Mouse (Mus musculus) thymus, postnatal 14 days (tissue): ENCODE results near the gene Myg1.

ENCODE experiments used
- DNase-seq: peaks from one replicate; pipeline ENCODE4 v3.0.0; 2021

Myg1 gene

GRCm38 (mm10) chr15:102346444-102346843 is 14.9 kb downstream of the Myg1 start:
- no peak for DNase-seq

GRCm38 (mm10) chr15:102350138-102350941 is 18.8 kb downstream of the Myg1 start, which contains the start of gene Aaas:
Aaas (minus strand) TSS chr15:102350771.
- DNase-seq: peak; percentile 95

DNA sequence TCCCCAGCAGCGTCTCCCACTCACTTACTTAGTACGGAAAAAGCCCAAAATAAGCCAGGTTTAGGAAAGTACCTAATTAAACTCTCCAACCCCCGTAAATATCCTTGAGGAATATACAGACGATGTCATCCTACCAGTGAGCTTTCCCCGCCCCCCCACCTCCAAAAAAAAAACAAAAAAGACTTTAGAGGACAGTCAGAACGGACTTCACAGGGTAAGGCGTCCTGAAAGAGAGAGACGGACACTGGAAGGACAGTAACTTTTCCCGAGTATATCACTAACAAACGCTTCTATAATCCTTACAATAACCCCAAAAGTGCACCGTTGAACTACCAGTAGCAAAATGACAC is 19.4 kb downstream of the Myg1 start:
- DNase-seq: no peak

GRCm38 (mm10) chr15:102352177-102352576 is 20.7 kb downstream of the Myg1 start:
- no peak for DNase-seq

GRCm38 (mm10) chr15:102353986-102354385 is 22.5 kb downstream of the Myg1 start:
- no peak for DNase-seq

DNA sequence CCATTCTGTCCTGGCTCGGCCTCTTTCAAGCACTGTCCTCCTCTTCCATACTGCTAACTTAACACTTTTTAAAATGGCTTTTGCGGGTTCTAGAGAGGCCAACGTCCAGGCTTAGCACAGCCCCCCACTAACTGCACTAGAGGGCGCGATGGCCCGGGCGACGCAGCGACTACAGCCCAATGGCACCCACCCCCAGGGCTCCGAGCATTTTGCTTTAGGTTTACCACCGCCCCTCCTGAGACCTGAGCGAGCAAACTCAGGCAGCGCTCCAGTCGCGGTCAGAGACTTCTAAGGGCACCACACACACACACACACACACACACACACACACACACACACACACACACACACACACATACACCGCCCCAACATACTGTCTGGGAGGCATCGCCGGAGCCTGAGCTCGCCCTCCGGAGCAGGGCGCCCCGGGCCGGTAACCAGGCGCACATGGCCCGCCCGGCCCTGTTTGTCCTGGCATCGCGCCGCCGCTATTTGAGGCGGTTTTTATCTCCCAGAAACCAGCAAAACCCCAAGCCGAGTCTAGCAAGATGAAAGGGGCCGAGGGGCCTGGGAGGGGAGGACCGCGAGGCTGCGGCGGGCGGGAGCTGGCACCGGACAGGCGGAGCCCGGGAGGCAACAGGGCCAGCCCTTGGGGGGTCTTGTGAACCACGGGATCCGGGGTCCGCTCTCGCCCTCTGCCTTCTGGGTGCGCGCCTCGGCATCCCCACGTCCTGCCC is 23.8 kb downstream of the Myg1 start:
- DNase-seq: peak; percentile 28

DNA sequence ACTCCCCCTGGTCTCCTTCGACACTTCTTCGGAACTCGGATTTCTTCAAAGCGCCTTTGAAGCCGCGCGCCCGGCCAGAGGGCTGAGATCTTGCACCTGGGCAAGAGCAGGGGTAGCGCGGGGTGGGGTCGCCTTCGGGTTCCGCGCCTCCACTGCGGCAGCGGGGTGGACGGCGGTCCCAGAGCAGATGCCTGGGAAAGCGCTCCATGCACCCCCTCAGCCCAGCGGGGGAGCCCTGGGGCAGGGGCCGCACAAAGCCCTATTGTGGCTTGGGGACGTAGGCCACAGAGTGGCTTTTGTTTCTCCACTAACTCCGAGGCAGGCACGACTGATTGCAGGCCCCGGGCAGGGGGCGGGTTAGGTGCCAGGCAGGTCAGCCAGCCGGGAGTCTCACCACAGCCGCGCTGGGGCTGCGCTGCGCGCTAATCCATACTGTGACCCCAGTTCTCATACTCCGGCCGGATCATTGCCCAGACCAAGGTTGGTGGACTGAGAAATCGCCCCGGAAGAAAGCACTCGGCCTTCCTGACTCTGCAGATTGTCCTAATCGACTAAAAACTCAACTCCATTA is 24.4 kb downstream of the Myg1 start:
- no peak for DNase-seq

GRCm38 (mm10) chr15:102356501-102357325 is 25.2 kb downstream of the Myg1 start:
- DNase-seq: no peak

DNA sequence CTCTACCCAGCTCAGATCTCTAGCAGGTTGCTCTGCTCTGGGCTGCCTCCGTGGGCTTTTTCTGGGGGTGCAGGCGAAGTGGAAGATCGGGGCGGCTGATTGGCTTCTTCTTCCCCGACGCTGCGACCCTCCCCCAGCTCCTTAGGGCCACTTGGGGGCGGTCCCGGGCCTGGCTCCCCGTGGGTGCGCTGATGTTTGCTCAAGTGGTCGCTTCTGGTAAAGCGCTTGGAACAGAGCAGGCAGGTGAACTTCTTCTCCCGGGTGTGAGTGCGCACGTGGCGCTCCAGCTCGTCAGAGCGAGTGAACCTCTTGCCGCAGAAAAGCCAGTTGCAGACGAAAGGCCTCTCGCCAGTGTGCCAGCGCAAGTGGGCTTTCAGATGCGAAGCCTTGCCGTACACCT is 26.6 kb downstream of the Myg1 start:
- peak; percentile 30 for DNase-seq

- no peak for DNase-seq
Measured at GRCm38 (mm10) chr15:102358834-102359233, 27.3 kb downstream of the Myg1 start.

DNA sequence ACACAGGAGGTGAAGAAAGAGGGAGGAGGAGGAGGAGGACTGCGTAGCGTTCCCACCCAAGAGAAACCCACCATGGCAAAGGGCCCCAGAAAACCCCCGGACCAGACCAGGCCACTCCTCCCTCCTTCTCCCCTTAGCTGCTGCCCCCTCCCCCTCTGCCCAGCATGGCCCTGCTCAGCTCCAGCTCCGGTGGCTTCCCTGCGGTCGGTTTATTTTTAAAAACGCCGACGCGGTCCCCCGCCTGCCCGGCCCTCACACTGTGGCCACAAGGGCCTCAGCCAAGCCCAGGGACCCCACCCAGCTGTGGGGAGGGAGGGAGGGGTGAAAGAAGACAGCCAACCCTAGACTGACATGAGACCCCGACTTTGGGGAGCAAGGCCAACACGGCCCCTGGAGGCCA is 31.1 kb downstream of the Myg1 start:
- no peak for DNase-seq

GRCm38 (mm10) chr15:102364678-102365077 is 33.2 kb downstream of the Myg1 start:
- no peak for DNase-seq

DNA sequence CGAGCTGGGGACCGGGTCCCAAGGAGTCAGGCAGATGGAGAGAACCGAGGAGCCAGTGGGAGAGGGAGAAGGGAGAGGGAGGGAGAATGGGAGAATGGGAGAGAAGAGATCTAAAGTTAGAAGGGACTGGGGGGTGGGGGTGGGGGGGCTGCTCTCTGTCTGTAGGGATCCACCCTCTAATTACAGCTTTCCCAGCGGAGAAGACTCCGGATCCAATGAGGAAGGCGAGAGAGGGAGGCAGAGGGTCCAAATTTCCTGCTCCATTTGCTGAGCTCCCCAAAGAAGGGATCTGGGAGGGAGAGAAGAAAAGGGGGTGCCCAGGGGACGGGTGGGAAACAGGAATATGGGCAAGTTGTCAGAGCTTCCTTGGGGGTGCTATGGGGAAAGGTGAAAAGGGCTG is 34.7 kb downstream of the Myg1 start:
- no peak for DNase-seq

GRCm38 (mm10) chr15:102366733-102367344 is 35.3 kb downstream of the Myg1 start, which contains the start of gene Sp7:
Sp7 (minus strand) TSS chr15:102367182.
- no peak for DNase-seq

DNA sequence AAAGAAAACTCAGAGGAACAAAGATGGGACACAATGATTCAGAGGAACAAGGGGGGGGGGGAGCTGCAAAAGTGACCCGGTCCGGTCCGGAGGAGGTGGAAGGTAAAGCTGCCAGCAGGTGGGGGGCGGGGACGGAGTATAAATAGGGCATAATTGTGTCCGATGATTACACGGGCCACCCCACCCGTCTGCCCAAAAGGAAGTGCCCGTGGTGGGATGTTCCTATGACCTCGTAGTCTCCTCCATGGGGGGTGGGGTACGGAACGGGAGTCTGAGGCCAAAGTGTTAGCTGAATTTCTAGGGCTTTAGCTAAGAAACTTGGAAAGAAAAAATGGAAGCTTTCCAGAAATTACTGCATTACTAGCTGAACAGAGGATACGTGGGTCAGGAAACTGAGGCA is 38.5 kb downstream of the Myg1 start:
- DNase-seq: no peak

- DNase-seq: no peak
Measured at GRCm38 (mm10) chr15:102370727-102371126, 39.2 kb downstream of the Myg1 start.

DNA sequence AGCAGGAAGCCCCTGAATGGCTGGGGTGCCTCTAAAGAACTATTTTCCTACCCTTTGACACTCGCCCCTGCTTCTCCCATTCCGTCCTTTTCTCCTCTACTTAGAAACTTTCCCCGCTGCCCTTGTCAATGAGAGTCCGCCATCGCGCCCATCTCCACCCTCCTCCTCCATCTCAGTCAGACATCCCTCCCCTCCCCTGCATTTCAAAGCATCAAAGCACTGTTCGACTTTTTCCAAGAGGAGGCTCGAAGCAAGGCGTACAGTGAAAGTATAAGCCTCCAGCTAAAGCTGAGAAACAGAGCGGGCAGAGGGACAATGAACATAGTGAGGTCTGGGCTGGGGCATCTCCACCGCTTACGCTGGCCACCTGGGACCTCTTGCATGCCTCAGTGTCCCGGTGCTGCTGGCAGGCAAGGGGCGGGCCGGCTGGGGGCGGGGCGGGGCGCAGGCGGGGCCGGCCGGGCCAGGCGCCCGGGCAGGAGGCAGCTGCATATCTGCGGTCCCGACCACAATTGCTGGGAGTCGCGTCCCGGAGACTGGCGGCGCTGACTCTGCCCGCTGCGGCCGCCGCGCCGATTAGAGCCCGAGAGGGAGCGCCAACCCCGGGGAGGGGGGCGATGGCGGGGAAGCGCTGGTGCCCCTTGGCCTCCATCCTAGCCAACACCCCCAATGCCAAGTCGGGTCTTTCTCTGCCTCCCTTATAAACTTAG is 45.1 kb downstream of the Myg1 start:
- peak; percentile 57 for DNase-seq

- peak; percentile 88 for DNase-seq
Measured at GRCm38 (mm10) chr15:102377163-102377543, 45.6 kb downstream of the Myg1 start.

DNA sequence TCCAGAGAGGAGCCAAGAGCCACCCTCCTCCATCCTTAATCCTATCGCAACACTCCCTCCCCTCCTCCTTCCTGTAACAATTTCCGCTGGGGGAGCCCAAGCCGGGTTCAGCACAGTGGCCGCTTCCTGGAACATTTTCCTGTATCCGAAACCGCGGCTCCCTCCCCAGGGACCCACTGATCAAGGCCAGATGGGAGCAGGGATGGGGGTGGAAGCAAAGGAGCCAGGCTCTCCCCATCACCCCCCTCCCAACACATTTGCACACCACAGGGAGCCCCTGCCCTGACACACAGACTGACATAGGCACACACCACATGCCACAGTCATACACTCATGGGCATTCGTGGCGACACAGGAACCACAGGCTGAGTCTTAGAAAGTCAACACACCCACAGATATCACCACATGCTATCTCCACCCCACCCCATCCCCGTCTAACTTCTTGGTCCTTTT is 46.3 kb downstream of the Myg1 start:
- peak; percentile 20 for DNase-seq

- peak; percentile 76 for DNase-seq
Measured at GRCm38 (mm10) chr15:102381575-102381974, 50.1 kb downstream of the Myg1 start.

DNA sequence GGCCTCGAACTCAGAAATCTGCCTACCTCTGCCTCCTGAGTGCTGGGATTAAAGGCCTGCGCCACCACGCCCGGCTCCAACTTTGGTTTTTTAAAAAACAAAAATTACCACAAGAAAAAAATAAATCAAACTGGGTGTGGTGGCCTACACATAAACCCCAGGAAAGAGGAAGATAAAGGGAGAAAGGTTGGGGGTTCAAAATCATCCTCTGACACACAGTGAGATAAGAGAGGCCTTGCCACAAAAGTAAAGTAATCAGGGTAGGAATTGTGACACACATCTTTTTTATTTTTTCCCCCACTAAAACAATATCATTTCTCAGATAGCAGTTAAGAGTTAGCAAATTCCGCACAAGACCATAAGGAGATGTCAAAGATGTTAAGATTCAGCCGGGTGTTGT is 52.2 kb downstream of the Myg1 start:
- no peak for DNase-seq

DNA sequence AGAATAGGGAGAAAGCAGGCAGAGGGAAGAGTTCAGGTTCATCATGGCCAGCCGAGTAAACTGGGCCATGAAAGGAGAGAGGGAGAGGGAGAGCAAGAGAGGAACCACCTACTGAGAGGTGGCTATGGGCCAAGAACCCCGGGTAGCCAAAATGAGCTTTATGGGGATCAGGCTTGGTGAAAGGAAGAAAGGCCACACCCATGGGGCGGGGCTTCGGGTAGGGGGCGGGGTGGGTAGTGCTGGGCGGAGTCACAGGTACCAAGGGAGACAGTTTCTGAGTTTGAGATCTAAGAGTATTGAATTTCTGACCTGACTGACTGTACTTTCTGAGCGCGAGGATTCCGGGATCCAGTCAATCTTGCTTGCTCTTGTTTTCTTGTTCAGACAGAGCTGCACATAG is 55.1 kb downstream of the Myg1 start:
- DNase-seq: no peak
